Mouse (Mus musculus) erythroblast, adult 5-6 weeks (primary cell): ENCODE measurements at regions not wholly inside any gene's neighbourhood (a gene's known extent, or its start where the extent isn't known, plus 50 kb on each side); places are given as distances from the start of the nearest gene placed in this dataset.

ENCODE experiments used
- ATAC-seq: replicated peaks from 2 replicates; pipeline ENCODE4 v1.8.0; 2016; ENCODE audit warnings: moderate number of reproducible peaks, mild to moderate bottlenecking, moderate TSS enrichment, inconsistent platforms; ENCODE audit not compliant: poor library complexity, low FRiP score, severe bottlenecking

DNA sequence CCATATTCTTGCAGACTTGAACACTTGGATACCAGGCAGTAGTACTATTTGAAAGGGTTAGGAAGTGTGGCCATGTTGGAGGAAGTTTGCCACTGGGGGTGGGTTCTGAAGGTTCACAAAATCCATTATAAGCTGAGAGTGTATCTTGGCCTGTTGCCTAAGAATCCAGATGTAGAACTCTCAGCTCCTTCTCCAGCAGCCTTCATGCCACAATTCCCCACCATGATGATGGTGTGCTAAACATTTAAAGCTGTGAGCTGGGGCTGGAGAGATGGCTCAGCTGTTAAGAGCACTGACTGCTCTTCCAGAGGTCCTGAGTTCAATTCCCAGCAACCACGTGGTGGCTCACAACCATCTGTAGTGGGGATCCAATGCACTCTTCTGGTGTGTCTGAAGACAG, 295.2 kb upstream of the Noct start:
- ATAC-seq: no peak

GRCm38 (mm10) chr3:50932397-50933089, 291.7 kb upstream of the Noct start:
- no peak for ATAC-seq

DNA sequence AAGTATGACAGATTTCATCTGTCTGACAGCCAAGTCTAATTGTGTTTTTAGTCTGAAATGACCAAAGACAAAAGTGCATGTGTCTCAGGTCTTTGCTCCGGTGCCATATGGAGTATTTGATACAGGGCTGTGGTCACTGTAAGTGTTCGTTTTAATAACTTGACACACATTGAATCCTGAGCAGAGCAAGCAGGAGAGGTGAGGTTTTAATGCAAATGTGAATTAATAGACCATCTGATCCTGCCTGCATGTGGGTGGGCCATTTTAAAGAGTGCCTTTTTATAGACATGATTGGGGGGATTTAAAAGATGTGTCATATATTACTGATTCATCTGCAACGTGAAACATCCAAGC, 291.2 kb upstream of the Noct start:
- ATAC-seq: no peak

DNA sequence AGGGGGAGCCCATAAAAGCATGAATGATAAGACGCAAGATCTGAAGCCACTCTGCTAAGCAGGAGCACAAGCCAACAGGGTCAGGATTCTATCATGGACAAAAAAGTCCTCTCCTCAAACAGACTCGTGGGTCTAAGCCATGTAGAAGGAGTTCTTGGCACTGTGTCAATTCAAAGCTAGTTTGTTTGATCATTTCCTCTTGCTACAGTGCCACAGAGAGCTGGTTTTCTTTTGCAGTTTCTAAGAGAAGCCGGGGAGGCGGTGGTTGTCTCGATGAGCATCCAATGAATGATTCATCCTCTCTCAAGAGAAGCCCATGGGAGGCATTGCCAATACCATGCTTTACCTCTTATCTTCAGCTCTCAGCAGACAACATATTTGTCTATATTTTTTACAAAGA, 284.6 kb upstream of the Noct start:
- ATAC-seq: no peak

- ATAC-seq: no peak
Observed at GRCm38 (mm10) chr3:50940656-50941055, 283.6 kb upstream of the Noct start.

GRCm38 (mm10) chr3:50953456-50953855, 270.8 kb upstream of the Noct start:
- ATAC-seq: no peak

GRCm38 (mm10) chr3:50970386-50970785, 253.9 kb upstream of the Noct start:
- ATAC-seq: no peak

DNA sequence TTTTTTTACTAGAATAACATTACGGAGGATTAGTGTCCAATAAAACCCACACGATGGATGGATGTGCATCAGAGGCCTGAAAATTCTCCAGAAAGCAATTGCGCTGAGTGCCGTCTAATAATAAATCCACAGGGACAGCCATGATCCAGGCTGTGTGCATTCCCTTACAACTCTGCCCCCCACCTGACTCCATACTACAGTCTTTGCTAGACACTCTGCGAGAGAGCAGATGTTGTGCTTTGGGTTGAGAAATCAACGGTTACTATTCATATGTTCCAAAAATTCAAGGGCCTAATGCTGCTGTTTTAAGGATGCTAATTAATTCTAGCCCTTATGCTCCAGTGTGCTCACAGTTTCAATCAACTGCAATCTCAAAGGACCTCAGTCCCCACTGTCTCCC, 251.2 kb upstream of the Noct start:
- ATAC-seq: no peak

DNA sequence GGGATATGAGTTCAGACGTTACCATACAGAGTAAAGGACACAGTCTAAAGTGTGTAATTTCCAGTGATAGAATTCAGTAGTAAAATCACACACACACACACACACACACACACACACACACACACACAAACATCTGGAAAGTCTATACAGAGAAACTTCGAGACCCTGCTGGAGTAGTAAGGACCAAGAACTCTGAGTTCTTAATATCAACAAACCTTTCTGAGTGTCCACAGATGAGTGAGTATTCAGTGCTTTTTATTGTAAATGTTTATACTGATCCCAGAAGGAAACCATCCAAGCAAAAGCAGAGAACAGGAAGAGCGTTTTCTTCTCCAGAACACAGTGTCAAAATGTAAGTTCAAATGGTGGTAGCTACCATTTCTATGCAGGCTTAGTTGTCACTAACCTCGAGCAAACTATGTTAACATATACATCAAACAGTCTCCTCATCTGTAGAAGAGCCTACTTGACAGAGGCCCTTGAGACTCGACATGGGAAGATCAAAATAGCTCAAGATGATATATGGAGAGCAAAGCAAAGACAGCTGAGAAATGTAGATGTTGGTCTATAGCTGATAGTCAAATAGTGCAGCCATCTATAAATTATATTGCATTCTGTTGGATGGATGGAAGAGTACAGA, 248.0 kb upstream of the Noct start:
- ATAC-seq: no peak

GRCm38 (mm10) chr3:50976818-50977217, 247.4 kb upstream of the Noct start:
- ATAC-seq: no peak

DNA sequence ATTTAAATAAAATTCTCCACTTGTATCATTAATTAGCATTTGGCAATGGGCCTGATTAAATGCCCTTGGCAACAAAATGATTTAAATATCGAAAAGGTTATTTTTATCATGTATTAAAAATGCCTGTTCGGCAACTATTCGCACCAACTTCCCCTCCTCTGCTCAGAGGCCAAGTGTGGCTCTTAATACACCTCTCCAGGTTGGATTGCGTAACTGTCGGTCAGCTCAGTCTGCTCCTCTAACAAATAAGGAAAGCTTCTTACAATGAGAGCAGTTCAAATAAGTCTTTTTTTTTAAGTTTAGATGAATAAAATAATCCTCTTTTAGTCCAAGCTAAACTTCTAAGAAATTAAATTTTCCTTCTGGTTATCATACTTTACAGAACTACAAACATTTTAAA, 245.6 kb upstream of the Noct start:
- no peak for ATAC-seq

- ATAC-seq: no peak
Observed at GRCm38 (mm10) chr3:50979592-50979991, 244.7 kb upstream of the Noct start.

- ATAC-seq: no peak
Observed at GRCm38 (mm10) chr3:50981751-50982150, 242.5 kb upstream of the Noct start.

DNA sequence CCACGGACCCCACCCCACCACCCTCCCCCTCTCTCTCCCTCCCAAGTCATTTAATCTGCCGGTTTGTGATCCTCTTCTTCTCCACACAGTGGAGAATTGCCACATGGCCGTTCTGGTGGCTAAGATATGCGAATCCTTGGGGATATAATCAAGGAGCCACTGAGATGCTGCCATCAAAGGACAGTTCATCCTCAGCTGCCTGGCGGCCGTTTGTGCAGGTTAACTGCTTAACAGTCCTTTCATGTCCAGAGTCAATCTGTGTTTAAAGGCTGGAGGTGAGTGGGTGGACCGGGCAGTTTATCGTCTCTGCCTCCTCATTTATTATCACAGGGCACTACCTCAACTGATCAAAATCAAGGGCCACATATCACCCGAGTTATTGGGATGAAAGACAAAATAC, 241.6 kb upstream of the Noct start:
- ATAC-seq: no peak

GRCm38 (mm10) chr3:50983126-50983525, 241.1 kb upstream of the Noct start:
- ATAC-seq: no peak

- ATAC-seq: no peak
Observed at GRCm38 (mm10) chr3:50983962-50984765, 240.1 kb upstream of the Noct start.

DNA sequence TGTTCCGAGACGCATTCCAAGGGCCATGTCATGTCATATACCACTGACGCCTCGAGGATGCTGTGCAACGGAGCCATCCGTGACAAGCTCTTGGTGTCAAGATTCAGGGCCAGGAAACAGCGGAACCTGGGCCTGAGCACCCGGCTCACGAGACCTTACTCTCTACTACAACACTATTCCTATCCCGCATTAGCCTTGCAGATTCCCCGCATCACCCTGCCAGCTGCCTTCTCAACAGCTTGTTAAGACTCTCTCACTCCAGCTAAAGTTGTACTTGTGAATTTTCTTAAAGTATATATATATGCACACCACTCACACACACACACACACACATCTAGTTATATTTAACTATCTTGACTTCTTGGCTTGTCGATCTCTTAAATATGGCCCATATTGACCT, 236.4 kb upstream of the Noct start:
- ATAC-seq: no peak

- ATAC-seq: no peak
Observed at GRCm38 (mm10) chr3:50990810-50991209, 233.4 kb upstream of the Noct start.

DNA sequence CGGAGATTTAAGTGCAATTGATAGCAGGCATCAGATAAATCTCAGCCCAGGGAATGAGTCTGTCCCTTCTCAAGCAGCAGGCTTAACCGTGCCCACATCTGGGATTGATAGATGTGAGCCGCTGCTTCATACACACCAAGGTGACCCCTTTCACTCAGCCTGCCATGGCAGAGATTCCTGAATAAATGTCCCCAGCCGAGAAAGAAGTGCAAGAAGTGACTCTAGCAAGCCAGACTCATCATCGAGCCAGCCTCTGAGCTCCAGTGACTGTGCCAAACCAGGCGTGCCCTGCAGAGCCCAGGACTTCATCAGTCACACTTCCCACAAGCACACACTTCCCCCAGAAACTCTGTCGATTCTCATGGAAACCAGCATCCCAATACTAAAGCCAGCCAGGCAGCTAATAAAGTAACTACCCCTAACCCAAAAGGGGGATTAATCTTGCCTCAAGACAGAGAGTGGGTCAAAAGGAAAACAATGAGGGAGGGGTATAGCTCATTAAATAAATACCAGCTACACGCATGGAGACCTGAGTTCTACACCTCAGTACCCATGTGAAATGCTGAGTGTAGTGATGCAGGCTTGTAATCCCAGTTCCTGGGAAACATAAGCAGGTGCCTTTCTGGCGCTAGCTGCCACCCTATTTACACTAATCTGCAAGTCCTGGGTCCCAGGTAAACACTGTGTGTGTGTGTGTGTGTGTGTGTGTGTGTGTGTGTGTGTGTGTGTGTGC, 231.5 kb upstream of the Noct start:
- no peak for ATAC-seq

GRCm38 (mm10) chr3:50999745-51000144, 224.5 kb upstream of the Noct start:
- no peak for ATAC-seq

DNA sequence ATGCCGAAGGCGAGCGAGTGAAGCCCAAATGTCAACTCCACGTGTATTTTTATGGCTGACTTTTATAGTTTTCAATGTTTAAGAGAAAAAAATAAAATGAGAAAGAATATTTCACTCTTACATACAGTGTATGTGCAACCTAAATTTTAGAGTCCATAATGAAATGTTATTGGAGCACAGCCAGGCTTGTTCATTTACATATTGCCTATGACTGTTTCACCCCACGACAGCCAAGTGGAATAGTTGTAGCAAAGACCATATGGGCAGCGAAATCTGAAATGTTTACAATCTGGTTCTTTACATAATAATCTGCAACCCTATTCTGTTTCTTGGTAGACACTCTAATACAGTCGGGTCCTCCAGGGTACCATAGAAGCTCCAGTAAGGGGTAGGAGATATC, 223.3 kb upstream of the Noct start:
- ATAC-seq: no peak
